Mouse (Mus musculus) myocyte (in vitro differentiated cells): ENCODE results near the gene Wnk4.

Experiments used
- CEBPB ChIP-seq: IDR thresholded peaks from 2 replicates; pipeline ENCODE4 v1.6.1; 2011; ENCODE audit warnings: mild to moderate bottlenecking, moderate library complexity; ENCODE audit not compliant: poor library complexity, insufficient read depth, severe bottlenecking
- E2F4 ChIP-seq: IDR thresholded peaks from one replicate; pipeline ENCODE4 v1.6.1; 2011; ENCODE audit warnings: mild to moderate bottlenecking, control low read depth, moderate library complexity; ENCODE audit not compliant: insufficient read depth
- MYOD1 ChIP-seq, 3 experiments: IDR thresholded peaks; one replicate each; pipeline ENCODE4 v1.6.1; 2011; ENCODE audit warnings: control low read depth in 2 of 3, low read depth in 2 of 3, mild to moderate bottlenecking in 2 of 3, moderate library complexity in 1 of 3; ENCODE audit not compliant: insufficient read length in 2 of 3, control insufficient read depth in 1 of 3
- MYOG ChIP-seq, 3 experiments: IDR thresholded peaks; one replicate each; pipeline ENCODE4 v1.6.1; 2011; ENCODE audit warnings: control low read depth in 2 of 3, low read depth in 2 of 3, mild to moderate bottlenecking in 2 of 3; ENCODE audit not compliant: insufficient read length in 2 of 3, control insufficient read depth in 1 of 3, insufficient read depth in 1 of 3
- POLR2A ChIP-seq: IDR thresholded peaks from one replicate; pipeline ENCODE4 v1.6.1; 2011; ENCODE audit warnings: low read depth, mild to moderate bottlenecking, control low read depth, moderate library complexity; ENCODE audit not compliant: insufficient read length
- POLR2AphosphoS2 ChIP-seq: IDR thresholded peaks from one replicate; pipeline ENCODE4 v1.6.1; 2011; ENCODE audit warnings: low read depth, control low read depth; ENCODE audit not compliant: insufficient read length
- REST ChIP-seq: IDR thresholded peaks from one replicate; pipeline ENCODE4 v1.6.1; 2011; ENCODE audit warnings: mild to moderate bottlenecking, control low read depth, moderate library complexity; ENCODE audit not compliant: insufficient read depth, insufficient read length
- SRF ChIP-seq: IDR thresholded peaks from one replicate; pipeline ENCODE4 v1.6.1; 2011; ENCODE audit warnings: low read depth; ENCODE audit not compliant: control insufficient read depth, insufficient read length
- TCF12 ChIP-seq: IDR thresholded peaks from one replicate; pipeline ENCODE4 v1.6.1; 2011; ENCODE audit warnings: mild to moderate bottlenecking, control low read depth; ENCODE audit not compliant: poor library complexity, insufficient read depth, severe bottlenecking
- TCF3 ChIP-seq: IDR thresholded peaks from one replicate; pipeline ENCODE4 v1.6.1; 2011; ENCODE audit warnings: low read depth, control low read depth; ENCODE audit not compliant: insufficient read length
- USF1 ChIP-seq: IDR thresholded peaks from one replicate; pipeline ENCODE4 v1.6.1; 2011; ENCODE audit warnings: low read depth, mild to moderate bottlenecking, control low read depth, moderate library complexity

- no peak for TF ChIP-seq USF1
- no peak for TF ChIP-seq POLR2A
- TF ChIP-seq POLR2AphosphoS2: no peak
- TF ChIP-seq SRF: no peak
- no peak for TF ChIP-seq E2F4
- no peak for TF ChIP-seq TCF3
- TF ChIP-seq TCF12: no peak
- no peak for TF ChIP-seq CEBPB
- no peak for TF ChIP-seq MYOG (IDR thresholded peaks at IDR 0.05; ENCODE audit: control insufficient read depth in 1 of 3, insufficient read depth in 1 of 3, insufficient read length in 2 of 3, low read depth in 2 of 3)
- TF ChIP-seq REST: no peak
- TF ChIP-seq MYOD1 (IDR thresholded peaks at IDR 0.05; ENCODE audit: control insufficient read depth in 1 of 3, insufficient read length in 2 of 3, low read depth in 2 of 3): no peak
Observed at GRCm38 (mm10) chr11:101229361-101229900, 30.9 kb upstream of the Wnk4 start.
